Mouse (Mus musculus) spleen, postnatal 10 days (tissue): ENCODE data around the gene Gm12666.
"Not testable (repeated sequence)": the region's sequence is repeated elsewhere in the genome, so short reads cannot be mapped to it uniquely, and the experiment has no call there.

Source experiments
- DNase-seq, 2 experiments: peaks; one replicate each; pipeline ENCODE4 v3.0.0; 2021 to 2022; ENCODE audit warnings: low spot score in 2 of 2

Gene Gm12666

DNA sequence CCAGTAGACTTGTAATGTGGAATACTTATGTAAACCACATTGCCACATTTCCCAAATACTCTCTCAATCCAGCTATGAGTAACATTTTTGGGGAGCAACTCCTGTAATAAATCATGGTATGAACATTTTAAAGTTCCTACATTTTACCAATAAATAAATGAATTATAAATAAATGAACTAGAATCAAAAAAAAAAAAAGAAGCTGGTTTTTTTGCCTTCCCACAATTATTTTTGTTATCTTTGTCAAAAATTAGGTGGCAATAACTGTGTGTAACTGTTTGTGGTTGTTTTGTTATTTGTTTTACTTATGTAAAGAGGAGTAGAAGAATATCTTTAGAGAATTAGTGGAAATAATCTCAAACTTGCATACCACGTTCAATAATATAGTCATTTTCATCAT is at the start of gene Gm12666:
Gm12666 (minus strand) TSS at position 101 of the 400 bp plus-strand sequence.
- DNase-seq: not testable (repeated sequence)

DNA sequence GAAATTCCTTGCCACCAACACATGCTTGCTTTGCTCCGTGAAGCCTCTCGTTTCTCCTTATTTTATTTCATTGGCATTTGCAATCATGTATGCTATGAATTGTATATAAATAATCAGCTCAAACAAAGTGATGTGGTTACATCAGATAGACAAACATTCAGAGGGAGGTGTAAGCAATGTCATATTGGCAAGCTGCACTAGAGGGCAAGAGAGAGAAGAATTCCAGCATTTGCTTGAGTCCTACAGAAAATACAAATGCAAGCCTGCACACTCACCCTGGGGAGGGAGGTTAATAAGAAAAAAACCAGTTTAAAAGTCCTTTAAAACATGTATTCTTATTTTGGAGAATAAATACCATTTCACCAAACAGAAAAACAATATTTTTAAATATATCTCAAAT is 34.8 kb upstream of the Gm12666 start:
- no peak for DNase-seq

- DNase-seq: no peak
Observed at GRCm38 (mm10) chr4:92216286-92216685, 24.7 kb upstream of the Gm12666 start.

- no peak for DNase-seq
Observed at GRCm38 (mm10) chr4:92152646-92153045, 38.9 kb downstream of the Gm12666 start.

GRCm38 (mm10) chr4:92147134-92147533 is 44.4 kb downstream of the Gm12666 start, which contains the start of gene Izumo3:
Gene Izumo3, minus strand, starts transcription at chr4:92147234.
- DNase-seq: no peak
